Mouse (Mus musculus): ENCODE results near the gene Spns1.
A peak's percentile ranks its signal among the peaks of the same experiment; 100 is the strongest.
"Not testable (repeated sequence)": the region's sequence is repeated elsewhere in the genome, so short reads cannot be mapped to it uniquely, and the experiment has no call there.

The Spns1 gene

DNA sequence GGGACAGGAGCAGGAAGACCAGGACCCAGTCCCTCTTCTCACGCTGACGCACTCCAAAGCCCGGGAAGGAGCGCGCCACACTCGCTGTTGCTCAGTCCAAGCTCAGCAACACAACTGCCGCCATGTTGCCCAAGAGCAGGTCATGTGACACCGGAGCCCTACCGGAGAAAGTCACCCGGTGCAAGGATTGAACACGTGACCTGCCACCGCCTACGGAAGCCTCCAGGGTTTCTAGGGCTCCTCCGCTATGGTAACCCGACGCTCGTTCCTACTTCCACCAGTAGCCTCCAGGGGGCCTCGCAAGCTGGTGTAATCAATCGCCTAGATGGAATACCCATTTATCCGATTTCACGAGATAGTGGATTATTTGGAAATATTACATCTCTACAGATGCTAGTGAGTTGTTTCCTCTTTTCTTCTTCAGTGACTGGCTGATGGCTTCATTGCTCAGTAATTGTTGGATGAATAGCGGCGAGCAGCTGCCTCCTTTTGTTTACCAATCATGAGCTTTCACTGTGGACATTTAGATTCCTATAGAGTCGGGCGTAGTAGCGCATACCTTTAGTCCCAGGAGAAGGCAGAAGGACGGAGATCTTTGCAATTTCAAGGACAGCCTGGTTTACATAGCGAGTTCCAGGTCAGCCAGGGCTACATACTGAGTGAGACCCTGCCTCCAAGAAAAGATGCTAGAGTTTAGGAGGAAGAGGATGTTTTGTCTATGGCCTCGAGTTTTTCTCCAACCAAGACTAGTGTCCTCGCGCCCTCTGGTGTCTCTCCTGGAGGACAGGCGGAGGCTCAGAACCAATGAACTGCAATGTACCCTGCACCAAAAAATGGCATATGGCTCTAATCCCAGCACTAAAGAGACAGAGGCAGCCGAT, at the start of gene Spns1:
Spns1 (minus strand) TSS at position 173 of the 881 bp plus-strand sequence.
- peak; percentile 98 for DNase-seq (ENCODE audit: low read depth, low spot score)

DNA sequence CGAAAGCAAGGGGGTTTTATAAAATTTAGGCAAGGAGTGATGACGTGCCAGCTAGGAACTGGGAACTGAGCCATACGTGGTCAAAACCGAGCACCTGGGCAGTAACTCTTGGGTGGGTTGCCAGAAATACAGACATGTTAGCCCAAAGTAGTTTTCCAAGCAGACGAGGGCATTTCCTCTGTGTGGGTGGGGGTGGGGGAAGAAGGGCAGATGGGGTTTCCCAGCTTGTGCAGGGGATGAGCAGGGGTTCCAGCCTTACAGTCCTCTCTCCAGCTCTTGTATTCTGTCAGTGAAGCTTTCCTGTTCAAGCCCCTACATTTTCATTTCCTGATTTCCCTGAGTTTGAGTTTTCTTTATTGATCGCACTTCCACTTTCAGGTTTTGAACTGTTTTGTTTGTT, 46.9 kb upstream of the Spns1 start:
- no peak for DNase-seq (ENCODE audit: low read depth, low spot score)

DNA sequence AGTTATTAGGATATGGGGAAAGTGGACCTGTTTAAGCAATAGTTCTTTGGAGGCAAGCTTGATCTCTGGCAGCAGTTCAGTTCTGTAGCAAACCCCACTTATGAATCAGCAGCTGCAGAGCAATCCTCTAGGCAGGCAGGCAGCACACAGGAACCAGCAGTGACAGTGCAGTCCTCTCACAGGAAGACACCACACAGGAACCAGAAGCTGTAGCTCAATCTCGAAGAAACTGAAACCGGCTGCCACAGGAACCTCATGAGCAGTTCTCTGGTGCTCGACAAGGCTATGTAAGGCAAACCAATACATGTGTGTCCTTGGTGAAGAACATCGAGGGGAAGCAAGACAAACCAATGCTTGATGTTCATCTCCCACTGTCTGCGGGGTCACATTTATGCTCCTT, 44.5 kb upstream of the Spns1 start:
- DNase-seq (ENCODE audit: low read depth, low spot score): no peak

DNA sequence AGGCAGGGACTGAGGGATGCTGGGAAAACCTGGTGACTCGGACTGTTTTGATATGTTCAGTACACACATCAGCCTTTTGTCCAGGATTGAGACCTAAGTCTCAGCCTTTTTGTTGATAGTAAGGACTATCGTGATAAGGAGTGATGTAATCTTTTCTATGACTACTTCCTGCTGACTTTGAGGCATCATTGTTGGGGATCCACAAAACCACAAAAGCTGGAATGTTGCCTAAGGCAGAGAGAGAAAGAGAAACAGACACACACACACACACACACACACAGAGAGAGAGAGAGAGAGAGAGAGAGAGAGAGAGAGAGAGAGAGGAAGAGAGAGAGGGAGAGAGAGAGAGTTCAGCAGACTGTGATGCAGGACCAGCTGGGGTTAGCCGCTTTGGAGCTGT, 41.2 kb upstream of the Spns1 start:
- no peak for DNase-seq (ENCODE audit: low read depth, low spot score)

DNA sequence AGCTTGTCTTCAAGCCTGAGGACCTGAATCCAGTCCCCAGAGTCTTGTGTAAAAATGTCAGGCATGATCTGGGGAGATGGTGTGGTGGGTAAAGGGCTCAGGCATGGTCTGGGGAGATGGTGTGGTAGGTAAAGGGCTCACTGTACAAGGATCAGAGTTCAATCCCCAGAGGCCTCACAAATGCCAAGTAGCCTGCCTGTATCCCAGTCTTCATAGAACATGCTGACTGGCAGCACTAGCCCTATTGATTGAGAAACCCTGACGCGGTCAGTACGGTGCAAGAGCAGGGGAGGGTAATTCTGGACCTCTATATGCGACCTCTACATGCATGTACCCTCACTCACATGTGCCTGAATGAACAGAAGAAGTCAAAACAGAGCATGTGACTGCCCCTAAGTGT, 40.4 kb upstream of the Spns1 start:
- no peak for DNase-seq (ENCODE audit: low read depth, low spot score)

DNA sequence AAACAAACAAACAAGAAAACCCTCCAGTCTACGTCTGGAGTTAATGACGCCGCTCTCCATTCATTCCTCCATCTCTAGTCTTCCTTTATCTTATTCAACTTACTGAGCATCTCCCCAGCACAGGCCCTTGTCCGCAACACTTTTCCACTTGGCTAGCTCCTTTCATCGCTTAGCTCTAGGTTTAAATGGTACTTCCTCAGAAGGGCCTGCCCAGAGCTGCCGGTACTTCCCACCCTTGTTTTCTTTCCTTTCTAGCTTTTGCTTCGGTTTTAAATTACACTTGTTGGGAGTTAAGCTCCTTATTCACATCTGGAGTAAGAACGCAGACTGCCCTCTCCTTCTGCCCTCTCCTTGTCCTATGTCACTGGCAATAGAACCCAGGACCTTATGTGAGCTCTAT, 39.8 kb upstream of the Spns1 start:
- no peak for DNase-seq (ENCODE audit: low read depth, low spot score)

DNA sequence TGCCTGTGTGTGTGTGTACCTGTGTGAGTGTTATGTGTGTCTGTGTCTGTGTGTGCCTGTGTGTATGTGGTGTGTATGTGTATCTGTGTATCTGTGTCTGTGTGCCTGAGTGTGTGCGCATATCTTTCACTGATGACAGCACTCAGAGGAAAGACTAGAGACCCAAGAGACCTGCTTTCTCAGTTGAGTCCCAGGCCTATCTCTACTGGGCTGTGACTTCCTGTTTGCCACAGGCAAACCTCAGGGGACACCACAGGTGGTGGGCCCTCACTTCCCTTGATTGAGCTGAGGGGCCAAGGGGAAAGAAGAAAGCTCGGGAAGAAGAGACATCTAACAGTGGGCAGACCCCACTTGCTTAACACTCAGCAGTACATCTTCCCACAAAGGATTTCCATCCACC, 39.4 kb upstream of the Spns1 start:
- DNase-seq (ENCODE audit: low read depth, low spot score): no peak

DNA sequence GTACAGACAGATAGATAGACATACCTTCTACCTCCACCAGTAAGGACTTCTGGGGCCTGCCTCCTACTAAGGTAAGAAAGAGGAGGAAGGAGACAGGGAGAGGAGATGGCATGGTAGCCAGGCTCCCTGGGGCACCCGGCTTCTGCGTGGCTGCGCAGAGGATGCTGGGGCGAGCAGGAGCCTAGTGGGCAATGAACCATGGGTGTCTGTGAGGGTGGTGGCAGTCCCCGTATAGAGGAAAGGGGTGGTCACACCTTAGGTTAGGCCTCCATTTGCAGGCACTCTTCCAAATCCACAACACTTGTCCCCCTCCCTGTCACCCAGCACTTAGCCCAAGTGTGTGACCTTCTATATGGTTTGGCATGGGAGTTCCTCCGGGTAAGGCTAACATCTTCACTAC, 37.5 kb upstream of the Spns1 start, which contains the start of gene Cd19:
Cd19 (minus strand) TSS at position 165 of the 400 bp plus-strand sequence.
- DNase-seq (ENCODE audit: low read depth, low spot score): no peak

DNA sequence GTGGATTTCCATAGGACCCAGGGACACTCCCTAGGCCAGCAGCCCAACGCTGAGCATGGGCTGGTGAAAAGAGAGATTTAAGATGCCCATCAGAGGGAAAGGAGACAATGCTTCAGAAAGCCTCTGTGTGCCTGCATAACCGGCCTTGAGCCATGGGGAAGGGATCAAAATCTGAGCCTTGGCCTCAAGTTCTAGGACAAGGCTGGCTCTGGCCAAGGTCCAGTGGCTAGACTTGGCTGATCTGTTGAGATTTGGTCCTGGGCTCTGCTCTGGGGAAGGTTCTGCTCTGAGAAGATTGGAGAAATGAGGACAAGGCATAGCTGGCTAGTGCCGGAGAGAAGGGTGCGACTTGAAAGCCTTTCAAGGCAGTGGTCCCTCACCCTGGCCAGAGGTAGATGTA, 33.8 kb upstream of the Spns1 start:
- no peak for DNase-seq (ENCODE audit: low read depth, low spot score)

DNA sequence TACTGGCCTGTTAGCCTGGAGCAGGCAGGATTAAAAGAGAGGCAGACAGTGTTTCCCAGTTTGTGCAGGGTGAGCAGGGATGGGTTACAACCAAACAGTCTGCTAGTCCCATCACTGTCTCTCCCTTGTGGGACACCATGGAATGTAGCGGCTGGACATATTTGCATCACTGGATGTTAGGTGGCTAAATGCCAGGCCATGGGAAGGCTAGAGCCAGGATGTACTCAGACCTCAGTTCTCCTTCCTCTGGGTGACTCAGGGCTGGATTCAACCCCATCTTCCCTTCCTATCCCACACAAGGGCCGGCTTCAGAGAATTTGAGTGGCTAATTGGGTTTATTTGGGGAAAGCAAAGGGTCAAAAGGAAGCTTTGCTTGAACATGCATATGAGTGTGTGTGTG, 31.4 kb upstream of the Spns1 start:
- DNase-seq (ENCODE audit: low read depth, low spot score): no peak

DNA sequence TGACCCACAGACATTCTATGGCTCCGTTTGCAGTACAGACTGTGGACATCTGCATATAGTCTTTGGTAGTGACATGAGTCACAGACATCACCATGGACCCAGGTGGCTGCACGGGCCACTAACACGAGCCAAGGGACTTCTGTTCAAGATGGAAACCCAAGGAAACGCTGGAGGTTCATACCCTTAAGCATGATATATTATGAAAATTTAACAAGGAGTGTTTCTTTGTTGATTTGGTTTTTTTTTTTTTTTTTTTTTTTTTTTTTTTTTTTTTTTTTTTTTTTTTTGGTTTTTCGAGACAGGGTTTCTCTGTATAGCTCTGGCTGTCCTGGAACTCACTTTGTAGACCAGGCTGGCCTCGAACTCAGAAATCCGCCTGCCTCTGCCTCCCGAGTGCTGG, 25.3 kb upstream of the Spns1 start:
- DNase-seq (ENCODE audit: low read depth, low spot score): not testable (repeated sequence)

DNA sequence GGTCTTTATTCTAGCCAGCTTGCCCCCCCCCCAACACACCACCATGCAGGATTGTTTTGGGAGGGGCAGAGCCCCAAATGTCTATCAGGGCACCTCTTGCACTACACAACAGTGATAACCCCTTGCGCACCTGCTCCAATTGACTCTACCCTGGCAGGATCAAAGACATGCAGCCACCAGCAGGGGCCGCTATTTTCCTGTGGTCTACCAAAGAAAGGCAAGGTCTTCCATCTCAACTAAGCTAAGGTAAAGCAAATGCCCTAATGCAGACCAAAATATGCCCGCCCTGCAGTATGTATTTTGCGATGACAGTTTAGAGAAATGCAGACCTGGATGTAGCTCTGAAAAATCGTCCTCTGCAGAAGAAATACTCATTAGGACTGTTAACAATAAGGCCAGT, 22.3 kb upstream of the Spns1 start:
- peak; percentile 91 for DNase-seq (ENCODE audit: low read depth, low spot score)

DNA sequence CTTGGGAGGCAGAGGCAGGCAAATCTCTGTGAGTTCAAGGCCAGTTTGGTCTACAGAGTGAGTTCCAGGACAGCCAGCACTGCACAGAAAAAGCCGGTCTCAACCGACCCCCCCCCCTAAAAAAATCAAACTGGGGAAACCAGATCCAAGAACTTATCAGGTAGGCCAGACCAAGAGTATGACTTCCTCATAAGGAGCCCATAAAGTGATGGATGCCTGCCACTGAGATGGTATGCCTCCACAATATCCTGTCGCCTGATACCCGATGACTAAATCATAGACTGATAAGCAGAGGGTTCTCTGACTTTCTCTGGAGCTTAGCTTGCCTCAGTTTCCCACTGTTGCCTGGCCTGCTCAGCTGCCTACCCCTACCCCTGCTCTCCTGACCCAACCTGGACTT, 20.6 kb upstream of the Spns1 start:
- DNase-seq (ENCODE audit: low read depth, low spot score): no peak

DNA sequence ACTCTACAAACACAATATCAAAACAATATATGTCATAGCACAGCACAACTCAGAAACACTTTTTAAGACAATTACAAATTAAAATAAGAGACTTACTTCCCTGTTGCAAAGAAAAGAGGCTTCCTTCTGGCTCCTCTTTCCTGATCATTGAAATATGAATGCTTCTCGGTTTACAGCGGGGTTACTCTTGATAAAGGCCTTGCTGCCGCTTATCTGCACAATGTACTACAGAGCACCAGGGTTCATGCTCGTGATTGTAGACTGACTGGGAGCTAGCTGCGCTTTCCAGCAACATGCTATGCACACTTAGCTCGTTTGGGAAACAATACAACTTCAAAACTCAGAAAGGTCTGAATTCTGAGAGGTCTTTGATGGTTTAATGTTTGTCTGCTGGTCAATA, 20.0 kb upstream of the Spns1 start:
- no peak for DNase-seq (ENCODE audit: low read depth, low spot score)

DNA sequence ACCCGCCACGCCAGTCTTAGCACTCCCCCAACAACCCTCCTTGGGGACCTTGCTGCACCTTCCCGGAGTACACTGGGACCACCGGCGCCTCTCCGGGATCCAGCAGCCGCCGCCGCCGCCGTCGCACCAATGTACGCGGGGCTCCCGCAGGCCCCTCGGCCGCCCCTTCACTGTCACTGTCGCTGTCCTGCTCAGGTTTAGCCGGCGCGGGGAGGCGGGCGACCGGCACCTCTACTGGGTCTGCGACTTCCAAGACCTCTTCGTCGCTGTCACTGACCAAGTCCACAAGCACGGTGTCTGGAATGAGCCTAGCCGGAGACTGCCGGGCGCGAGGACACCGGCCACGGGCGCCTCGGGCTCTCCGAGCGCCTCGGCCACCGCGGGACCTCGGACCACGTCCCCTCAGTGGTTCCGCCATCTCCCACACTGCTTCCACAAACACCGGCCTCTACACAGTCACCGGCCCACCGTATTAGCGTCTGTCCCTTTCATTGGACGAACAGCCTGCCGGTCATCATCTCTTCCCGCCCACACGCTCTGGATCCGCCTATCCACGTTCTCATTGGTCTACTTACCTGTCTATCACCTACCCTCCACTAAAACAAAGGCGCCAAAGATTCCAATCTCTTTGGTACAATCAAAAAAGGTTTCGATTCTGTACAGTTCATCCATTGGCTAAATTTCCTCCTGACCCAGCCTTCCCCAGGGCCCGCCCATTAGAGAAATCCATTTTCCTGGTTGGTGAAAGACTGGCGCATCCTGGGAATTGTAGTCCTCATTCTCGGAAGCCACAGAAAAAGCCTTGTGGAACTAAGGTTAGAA, 19.3 kb upstream of the Spns1 start, which contains the start of gene Nfatc2ip:
Nfatc2ip (minus strand) TSS at position 440 of the 822 bp plus-strand sequence.
- peak; percentile 100 for DNase-seq (ENCODE audit: low read depth, low spot score)

DNA sequence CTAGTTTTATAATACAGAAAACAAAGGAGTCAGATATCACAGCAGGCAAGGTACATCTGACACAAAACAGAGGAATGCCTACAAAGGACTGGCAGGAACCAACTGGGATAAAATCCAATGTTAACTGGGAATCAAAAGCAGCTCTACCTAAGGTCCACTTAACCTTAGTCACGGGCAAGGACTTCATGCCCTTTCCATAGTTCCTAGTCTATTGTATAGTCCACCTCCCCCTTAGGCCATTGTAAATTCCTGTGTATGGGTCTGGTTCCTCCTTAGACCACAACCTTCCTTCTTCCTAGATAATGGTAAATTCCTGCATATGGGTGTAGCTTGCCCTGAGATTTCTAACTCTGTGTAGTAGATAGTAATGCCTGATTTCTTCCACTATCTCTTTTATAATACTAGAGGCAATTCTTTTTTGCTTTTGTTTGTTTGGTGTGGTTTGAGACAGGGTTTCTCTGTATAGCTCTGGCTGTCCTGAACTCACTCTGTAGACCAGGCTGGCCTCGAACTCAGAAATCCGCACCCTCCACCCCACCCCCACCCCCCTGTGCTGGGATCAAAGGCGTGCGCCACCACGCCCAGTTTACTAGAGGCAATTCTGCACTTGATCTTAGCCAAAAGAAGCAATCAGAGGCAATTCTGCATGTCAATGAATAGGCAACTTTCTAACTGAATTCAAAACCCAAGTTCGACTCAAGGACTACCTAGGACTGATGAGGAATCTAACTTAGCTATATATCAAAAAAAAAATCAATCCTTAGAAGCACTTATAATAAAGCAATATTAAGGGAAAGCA, 15.0 kb upstream of the Spns1 start:
- peak; percentile 92 for DNase-seq (ENCODE audit: low read depth, low spot score)

DNA sequence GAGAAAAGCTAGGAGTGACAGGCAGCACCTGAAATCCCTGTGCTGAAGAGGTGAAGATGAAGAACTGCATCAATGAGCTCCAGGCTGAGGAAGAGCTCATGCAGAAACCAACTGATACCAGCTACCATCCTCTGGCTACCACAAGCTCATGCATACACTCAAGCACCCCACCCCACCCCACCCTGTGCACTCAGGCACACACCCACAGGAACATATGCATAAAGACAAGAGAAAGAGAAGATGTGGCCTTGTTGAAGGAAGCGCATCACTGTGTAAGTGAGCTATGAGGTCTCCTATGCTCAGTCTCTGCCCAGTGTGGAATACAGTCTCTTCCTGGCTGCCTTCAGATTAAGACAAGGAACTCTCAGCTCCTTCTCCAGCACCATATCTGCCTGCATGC, 10.9 kb upstream of the Spns1 start:
- peak; percentile 64 for DNase-seq (ENCODE audit: low read depth, low spot score)

DNA sequence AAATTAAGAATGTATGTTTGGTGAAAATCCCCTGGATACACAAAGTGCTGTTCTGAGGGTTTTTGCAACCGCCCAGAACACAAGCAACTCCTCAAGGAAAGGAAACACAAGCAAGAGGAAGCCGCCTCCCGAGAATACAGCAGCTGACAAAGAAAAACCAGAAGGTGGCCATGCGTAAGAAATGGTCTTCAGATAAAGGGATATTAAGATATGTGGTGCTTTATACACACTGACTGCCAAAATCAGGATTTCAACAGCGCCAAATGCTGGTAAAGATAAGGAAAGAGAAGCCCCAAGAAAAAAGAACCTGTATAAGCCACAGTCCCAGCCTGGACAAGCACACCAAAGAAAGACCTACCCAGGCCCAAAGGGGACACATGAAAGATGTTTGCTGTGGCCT, 6.3 kb upstream of the Spns1 start:
- DNase-seq (ENCODE audit: low read depth, low spot score): no peak

DNA sequence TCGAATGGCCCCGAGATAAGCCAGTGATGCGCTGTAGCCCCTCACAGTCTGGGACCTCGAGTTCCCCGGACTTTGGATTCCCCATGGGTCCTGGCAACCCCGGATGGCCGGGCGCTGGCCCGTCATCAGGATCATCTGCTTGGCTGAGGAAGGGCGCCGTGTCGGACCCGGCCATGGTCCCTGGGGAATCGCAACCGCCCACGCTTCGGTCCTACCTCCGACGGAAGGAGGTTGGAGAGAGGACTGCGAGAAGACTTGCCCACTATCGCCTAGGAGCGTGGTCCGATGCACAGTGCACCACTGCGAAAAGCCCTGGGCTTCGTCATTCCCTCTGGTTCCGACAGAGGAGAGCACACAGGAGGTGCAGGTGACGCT, 360 bp downstream of the Spns1 start:
- DNase-seq (ENCODE audit: low read depth, low spot score): no peak

DNA sequence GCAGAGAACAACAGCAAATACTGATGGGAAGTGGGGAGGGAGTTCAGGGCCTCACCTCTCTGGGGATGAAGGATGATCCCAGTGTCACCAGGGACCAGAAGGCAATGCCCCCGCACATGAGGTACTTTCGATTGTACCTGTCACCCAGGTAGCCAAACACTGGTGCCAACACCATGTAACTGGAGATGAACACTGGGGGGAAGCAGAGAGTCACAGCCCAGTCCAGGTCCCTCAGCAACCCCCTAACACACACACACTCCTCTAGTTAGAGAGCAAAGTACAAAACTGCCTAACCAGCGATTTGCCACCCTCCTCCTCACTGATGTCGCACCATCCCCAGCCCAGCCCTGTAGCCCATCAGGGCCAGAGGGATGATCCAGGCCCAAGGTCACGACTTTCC, 2.2 kb downstream of the Spns1 start:
- peak; percentile 40 for DNase-seq (ENCODE audit: low read depth, low spot score)

DNA sequence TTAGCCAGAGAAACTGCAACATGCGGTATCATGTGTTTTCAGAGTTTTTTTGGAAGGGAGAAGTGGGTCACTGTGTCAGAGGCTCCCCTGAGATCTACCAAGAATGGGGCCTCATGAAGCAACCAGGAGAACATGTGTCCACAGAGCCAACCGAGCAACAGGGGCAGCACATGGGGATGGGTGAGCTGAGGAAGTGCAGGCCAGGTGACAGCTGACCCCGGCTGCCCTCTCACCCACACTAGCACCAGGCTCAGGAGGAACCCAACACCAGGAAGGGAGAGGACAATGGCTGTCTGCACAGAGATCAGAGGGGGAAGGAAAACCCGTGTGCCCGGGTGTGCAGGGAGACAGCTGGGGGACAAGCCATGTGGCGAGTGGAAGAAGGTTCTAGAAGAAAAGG, 2.7 kb downstream of the Spns1 start:
- DNase-seq (ENCODE audit: low read depth, low spot score): no peak

DNA sequence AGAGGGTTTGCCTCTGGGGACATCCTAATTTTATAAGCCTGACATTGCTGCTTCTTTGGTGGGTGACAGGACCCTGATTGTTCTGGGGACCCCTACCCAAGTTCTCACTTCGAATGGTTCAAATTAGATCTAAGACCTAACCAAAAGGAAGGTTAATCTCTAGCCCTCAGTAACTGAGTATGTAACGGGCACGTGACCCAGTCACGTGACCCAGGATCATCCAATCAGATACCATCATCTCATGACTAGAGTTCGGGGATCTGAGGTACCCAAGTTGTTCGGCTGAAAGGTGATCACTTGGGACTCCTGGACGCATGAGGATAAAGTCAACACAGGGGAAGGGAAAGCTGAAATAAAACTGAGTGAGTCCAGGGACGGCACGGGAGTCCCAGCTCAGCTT, 4.2 kb downstream of the Spns1 start:
- no peak for DNase-seq (ENCODE audit: low read depth, low spot score)
